Mouse (Mus musculus) left cerebral cortex, adult 2 months (tissue): ENCODE data around the gene Lnx1. TPM values are rescaled to one million over a fixed set of nuclear protein-coding genes. Genes with fewer than 3 reads are reported as not detected.

Source experiments
- DNase-seq, 2 experiments: peaks; one replicate each; pipeline ENCODE4 v3.0.0; 2021 to 2022; ENCODE audit warnings: low spot score in 2 of 2, mixed read lengths in 1 of 2; ENCODE audit errors: extremely low spot score in 1 of 2
- H3K27ac ChIP-seq: fragments of 200-600 bp; 2 replicates; pipeline ENCODE4 v1.8.1; 2022
- H3K4me3 ChIP-seq: fragments of 200-600 bp; 2 replicates; pipeline ENCODE4 v1.8.1; 2022
- CTCF ChIP-seq: fragments of 200-600 bp; IDR thresholded peaks from 2 replicates; pipeline ENCODE4 v1.8.1; 2022; ENCODE audit warnings: antibody characterized with exemption, mild to moderate bottlenecking, moderate library complexity
- intact Hi-C: fragments of 180-260 bp; cut with DNase I; formaldehyde crosslinking; loops from one replicate; pipeline ENCODE4 v1.15.1; 2025
- total RNA-seq, 2 experiments: library from RNA; stranded (reverse); gene quantifications; 2 replicates each; pipeline ENCODE4 v1.2.3; 2021

Lnx1 gene
- total RNA-seq, 2 experiments from 2014 or later = 24.8 to 25.5 TPM

- DNase-seq = no peak
- H3K4me3 ChIP-seq = no peak overlapping the region
- H3K27ac ChIP-seq = no peak overlapping the region
- TF ChIP-seq CTCF = no peak
- intact Hi-C loops = loop anchor here (10.0 kb wide), 1 partner anchor 299 kb away; no protein-coding TSS in a partner anchor
Measured at GRCm38 (mm10) chr5:74613491-74614151, 89.1 kb downstream of the Lnx1 start.

GRCm38 (mm10) chr5:74612713-74613112 is 90.0 kb downstream of the Lnx1 start:
- no peak overlapping the region for H3K4me3 ChIP-seq
- intact Hi-C loops = loop anchor here (10.0 kb wide), 1 partner anchor 298 kb away; no protein-coding TSS in a partner anchor
- no peak overlapping the region for H3K27ac ChIP-seq
- DNase-seq = no peak
- no peak for TF ChIP-seq CTCF

DNA sequence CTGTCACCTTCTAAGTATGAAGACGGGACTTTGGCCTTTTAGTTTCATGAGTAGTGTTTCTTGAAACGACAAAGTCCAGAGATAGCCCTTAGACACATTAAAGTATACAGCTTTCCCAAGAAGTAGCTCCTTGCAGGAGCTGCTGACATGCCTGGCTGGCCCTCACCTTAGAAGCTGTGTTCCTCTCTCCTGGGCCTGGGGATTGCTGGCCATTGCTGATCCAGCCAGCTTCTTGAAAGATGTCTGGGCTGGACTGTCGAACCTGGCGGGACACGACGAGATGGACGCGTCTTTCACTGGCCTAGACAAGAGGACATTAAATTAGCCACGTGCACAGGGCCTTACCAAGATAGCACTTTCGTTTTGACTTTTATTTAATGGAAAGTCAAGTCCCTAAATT is 92.2 kb downstream of the Lnx1 start:
- no peak for TF ChIP-seq CTCF
- H3K4me3 ChIP-seq = no peak overlapping the region
- H3K27ac ChIP-seq = no peak overlapping the region
- intact Hi-C loops = loop anchor here (10.0 kb wide), 1 partner anchor 296 kb away; no protein-coding TSS in a partner anchor
- DNase-seq = no peak

DNA sequence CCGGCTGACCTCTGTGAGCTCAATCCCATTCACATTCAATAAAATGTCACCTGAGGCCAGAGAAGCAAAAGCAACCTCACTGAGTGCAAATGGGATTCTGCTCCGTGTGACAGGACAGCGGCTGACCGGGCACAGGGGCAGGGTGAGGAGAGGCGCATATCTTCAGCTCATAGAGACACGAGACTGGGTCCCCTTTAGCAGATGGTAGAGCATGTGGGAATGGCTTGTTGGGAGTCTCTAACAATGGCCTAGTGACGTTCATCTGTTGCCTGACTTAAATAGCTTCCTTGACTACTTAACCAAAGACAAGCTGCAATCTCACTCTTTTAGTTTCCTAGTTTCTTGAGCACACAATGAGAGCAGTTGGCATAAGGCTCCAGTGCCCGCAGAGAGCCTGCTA is 96.5 kb downstream of the Lnx1 start:
- DNase-seq = no peak
- H3K27ac ChIP-seq = no peak overlapping the region
- intact Hi-C loops = no loop called here
- no peak overlapping the region for H3K4me3 ChIP-seq
- no peak for TF ChIP-seq CTCF

- no peak overlapping the region for H3K27ac ChIP-seq
- intact Hi-C loops = no loop called here
- TF ChIP-seq CTCF = no peak
- no peak for DNase-seq
- H3K4me3 ChIP-seq = no peak overlapping the region
Measured at GRCm38 (mm10) chr5:74603306-74603705, 99.4 kb downstream of the Lnx1 start.

- Histone ChIP-seq H3K4me3 (no peak overlapping the region), H3K27ac (no peak overlapping the region)
- no peak for TF ChIP-seq CTCF
- DNase-seq = no peak
- intact Hi-C loops = no loop called here
Measured at GRCm38 (mm10) chr5:74602371-74602770, 100.3 kb downstream of the Lnx1 start.

GRCm38 (mm10) chr5:74601965-74602364 is 100.7 kb downstream of the Lnx1 start:
- DNase-seq = no peak
- intact Hi-C loops = no loop called here
- no peak overlapping the region for H3K27ac ChIP-seq
- H3K4me3 ChIP-seq = no peak overlapping the region
- no peak for TF ChIP-seq CTCF

DNA sequence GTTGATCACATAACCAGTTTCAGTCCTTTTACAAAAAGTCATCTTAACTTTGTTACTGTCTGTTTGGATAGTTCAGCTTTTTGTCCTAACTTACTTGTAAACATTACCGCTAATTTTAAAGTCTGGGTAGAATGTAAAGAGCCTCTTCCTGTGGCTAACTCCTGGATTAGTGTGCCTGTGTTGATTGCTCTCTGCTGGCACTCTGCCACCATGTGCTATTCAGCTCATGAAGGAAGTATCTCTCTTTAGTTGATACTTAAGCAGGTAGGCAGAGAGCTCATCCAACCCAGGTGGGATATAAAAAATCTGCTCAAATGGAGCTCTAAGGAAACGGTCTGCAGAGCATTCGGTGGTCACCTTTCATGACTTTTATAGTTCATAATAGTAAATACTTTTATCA is 101.5 kb downstream of the Lnx1 start:
- no peak overlapping the region for H3K27ac ChIP-seq
- no peak for DNase-seq
- intact Hi-C loops = no loop called here
- TF ChIP-seq CTCF = no peak
- H3K4me3 ChIP-seq = no peak overlapping the region

GRCm38 (mm10) chr5:74600010-74600409 is 102.7 kb downstream of the Lnx1 start:
- H3K4me3 ChIP-seq = no peak overlapping the region
- no peak for DNase-seq
- intact Hi-C loops = no loop called here
- no peak overlapping the region for H3K27ac ChIP-seq
- no peak for TF ChIP-seq CTCF

- Histone ChIP-seq H3K27ac (no peak overlapping the region), H3K4me3 (no peak overlapping the region)
- no peak for TF ChIP-seq CTCF
- no peak for DNase-seq
- intact Hi-C loops = no loop called here
Measured at GRCm38 (mm10) chr5:74593147-74593546, 109.6 kb downstream of the Lnx1 start.

GRCm38 (mm10) chr5:74591413-74591812 is 111.3 kb downstream of the Lnx1 start:
- no peak for DNase-seq
- Histone ChIP-seq H3K27ac (no peak overlapping the region), H3K4me3 (no peak overlapping the region)
- no peak; the same call in 1 of the 2 replicates for TF ChIP-seq CTCF
- intact Hi-C loops = no loop called here

- no peak for DNase-seq
- intact Hi-C loops = no loop called here
- Histone ChIP-seq H3K27ac (no peak overlapping the region), H3K4me3 (no peak overlapping the region)
- TF ChIP-seq CTCF = no peak
Measured at GRCm38 (mm10) chr5:74589133-74589532, 113.6 kb downstream of the Lnx1 start.

DNA sequence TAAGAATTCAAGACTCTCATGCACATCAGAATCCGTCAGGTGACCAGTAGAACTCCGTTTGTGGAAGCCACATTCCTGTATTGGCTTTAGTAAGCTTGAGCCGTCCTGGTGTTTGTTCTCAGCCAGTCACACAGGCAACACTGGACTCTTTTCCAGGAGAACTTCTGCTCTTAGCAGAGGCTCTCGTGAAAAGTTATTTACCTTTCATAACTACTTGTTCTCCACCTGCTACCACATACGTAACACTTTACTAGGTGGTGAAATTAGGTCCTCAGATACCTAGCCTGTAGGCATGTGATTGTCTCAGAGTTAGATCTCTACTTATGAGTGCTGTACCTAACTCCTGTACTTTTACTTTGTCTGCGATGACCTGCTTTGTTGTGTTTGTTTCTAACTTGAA is 130.9 kb downstream of the Lnx1 start:
- intact Hi-C loops = no loop called here
- no peak for TF ChIP-seq CTCF

More for the DNA sequence above, 130.9 kb downstream of the Lnx1 start:
- no peak for DNase-seq
- Histone ChIP-seq H3K4me3 (no peak overlapping the region), H3K27ac (no peak overlapping the region)
